Mouse (Mus musculus) liver, embryonic 15.5 days (tissue): ENCODE measurements around the gene Rasal3. TPM values are rescaled to one million over a fixed set of nuclear protein-coding genes. Genes with fewer than 3 reads are reported as not detected.

Experiments used
- ATAC-seq: fragments of 200-750 bp; cut with Nextera tagmentation; 2 replicates; pipeline ENCODE4 v1.8.0; 2017; ENCODE audit warnings: moderate number of reproducible peaks, mild to moderate bottlenecking, moderate library complexity; ENCODE audit not compliant: insufficient read depth
- H3K27ac ChIP-seq: fragments of 300-500 bp; sonication (generic); replicated peaks from 2 replicates; pipeline ENCODE4 v1.5.1; 2015; ENCODE audit warnings: mild to moderate bottlenecking, inconsistent platforms
- H3K27me3 ChIP-seq: fragments of 300-500 bp; sonication (generic); 2 replicates; pipeline ENCODE4 v1.6.1; 2015; ENCODE audit warnings: mild to moderate bottlenecking, inconsistent platforms
- H3K36me3 ChIP-seq: fragments of 300-500 bp; sonication (generic); replicated peaks from 2 replicates; pipeline ENCODE4 v1.6.1; 2015; ENCODE audit warnings: moderate library complexity, mild to moderate bottlenecking, inconsistent platforms
- H3K4me1 ChIP-seq: fragments of 300-500 bp; sonication (generic); replicated peaks from 2 replicates; pipeline ENCODE4 v1.6.1; 2015; ENCODE audit warnings: inconsistent platforms
- H3K4me2 ChIP-seq: fragments of 300-500 bp; sonication (generic); 2 replicates; pipeline ENCODE4 v1.6.1; 2015; ENCODE audit warnings: moderate library complexity, mild to moderate bottlenecking, inconsistent platforms
- H3K4me3 ChIP-seq: fragments of 300-500 bp; sonication (generic); replicated peaks from 2 replicates; pipeline ENCODE4 v1.5.1; 2015; ENCODE audit warnings: mild to moderate bottlenecking, inconsistent platforms
- H3K9ac ChIP-seq: fragments of 300-500 bp; sonication (generic); 2 replicates; pipeline ENCODE4 v1.6.1; 2015; ENCODE audit warnings: moderate library complexity, mild to moderate bottlenecking, inconsistent platforms
- H3K9me3 ChIP-seq: fragments of 300-500 bp; sonication (generic); replicated peaks from 2 replicates; pipeline ENCODE4 v1.6.1; 2016; ENCODE audit warnings: inconsistent platforms
- WGBS: fragments of 180-500 bp; shearing (Covaris S2); methylation state at CpG from one replicate; pipeline ENCODE4 v1.1.7; 2015; ENCODE audit warnings: mixed read lengths; ENCODE audit not compliant: insufficient replicate concordance; 5-methylcytosine and 5-hydroxymethylcytosine counted together
- polyA plus RNA-seq: library from polyadenylated mRNA; unstranded; fragments of >200 nt; fragmentation: Nextera tagmentation; extraction: Ambion mirVana; gene quantifications from 2 replicates; pipeline ENCODE4 v1.2.1, GENCODE M21; 2015

The Rasal3 gene
- polyA plus RNA-seq, 1 experiment from 2014 or later = 2.4 TPM

DNA sequence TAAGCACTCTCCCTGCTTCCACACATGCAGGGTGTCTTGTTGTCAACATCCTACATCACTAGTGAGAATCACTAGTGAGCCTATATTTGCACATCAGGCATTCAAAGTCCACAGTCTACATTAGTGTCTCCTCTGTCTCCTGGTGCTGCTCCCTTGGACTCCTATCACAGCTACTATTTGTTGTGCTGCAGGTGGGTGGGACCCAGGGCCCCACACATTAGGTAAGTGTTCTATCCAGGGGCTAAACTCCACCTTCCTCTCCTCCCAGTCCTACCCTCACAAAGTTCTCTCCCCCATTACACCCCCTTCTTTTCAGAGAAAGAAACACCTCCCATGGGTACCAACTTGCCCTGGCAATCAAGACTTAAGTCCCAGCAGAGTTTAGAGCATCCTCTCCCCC lies 23.2 kb upstream of the Rasal3 start:
- H3K27ac ChIP-seq = no peak overlapping the region
- peak; percentile 63 for ATAC-seq

DNA sequence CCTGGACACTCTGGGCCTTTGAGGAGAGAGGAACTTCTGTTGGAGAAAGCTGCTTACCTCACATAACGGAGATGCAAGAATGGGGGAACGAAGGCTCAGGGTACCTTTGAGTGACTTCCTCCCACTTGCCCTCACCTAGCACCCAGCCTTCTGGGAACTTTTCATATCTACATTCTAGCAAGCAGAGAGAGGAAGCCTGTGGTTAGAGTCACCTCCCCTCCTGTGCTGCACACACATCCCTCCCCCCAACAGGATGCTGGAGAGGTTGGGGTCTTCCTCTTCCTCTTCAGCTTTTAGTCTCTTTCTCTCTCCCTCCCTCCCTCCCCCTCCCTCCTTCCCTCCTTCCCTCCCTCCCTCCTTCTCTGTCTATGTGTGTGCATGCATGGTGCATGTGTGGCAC lies 20.7 kb upstream of the Rasal3 start, which contains the start of gene Pglyrp2:
Gene Pglyrp2, minus strand, starts transcription at position 134 of the 400 bp plus-strand sequence.
- ATAC-seq = no peak
- H3K27me3 ChIP-seq = no peaks in the 10 kb centered on the region
- H3K4me3 ChIP-seq = no peak within 1 kb of the TSS
- no peaks in the 10 kb centered on the region for H3K4me1 ChIP-seq
- no peak within 1 kb of the TSS for H3K9ac ChIP-seq
- H3K36me3 ChIP-seq = no peaks in the 10 kb centered on the region
- 8% methylated on average over 2 of the region's 2 CpGs for WGBS
- no peak within 1 kb of the TSS for H3K4me2 ChIP-seq
- no peaks in the 10 kb centered on the region for H3K9me3 ChIP-seq
- H3K27ac ChIP-seq = no peak within 1 kb of the TSS

More for the DNA sequence above, 23.2 kb upstream of the Rasal3 start:
- H3K4me2 ChIP-seq = no peak overlapping the region
- no peak overlapping the region for H3K9ac ChIP-seq
- H3K4me3 ChIP-seq = no peak overlapping the region
- no peaks in the 10 kb centered on the region for H3K36me3 ChIP-seq
- no peaks in the 10 kb centered on the region for H3K27me3 ChIP-seq
- no peaks in the 10 kb centered on the region for H3K4me1 ChIP-seq
- no peaks in the 10 kb centered on the region for H3K9me3 ChIP-seq

DNA sequence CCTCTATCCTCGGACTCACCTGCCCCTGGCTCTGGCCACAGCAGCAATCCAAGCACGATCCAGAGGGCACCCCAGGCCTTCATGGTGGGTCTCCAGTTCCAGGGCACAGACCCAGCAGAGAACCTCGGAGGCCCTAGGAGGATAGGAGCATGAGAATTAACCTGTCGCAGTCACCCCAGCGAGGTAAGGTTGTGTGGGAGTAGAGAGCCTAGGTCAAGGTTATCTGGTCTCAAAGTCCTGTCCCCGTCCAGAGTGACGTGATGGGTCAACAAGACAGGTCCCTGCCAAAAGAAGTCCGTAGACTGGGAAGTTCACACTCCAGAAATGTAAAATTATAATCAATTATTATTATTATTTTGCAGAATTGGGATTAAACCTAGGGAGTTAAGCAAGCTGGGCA lies 17.4 kb upstream of the Rasal3 start:
- H3K9ac ChIP-seq = no peak overlapping the region
- no peak overlapping the region for H3K4me2 ChIP-seq
- no peaks in the 10 kb centered on the region for H3K9me3 ChIP-seq
- 53% methylated on average over 8 of the region's 8 CpGs for WGBS
- no peaks in the 10 kb centered on the region for H3K27me3 ChIP-seq
- no peak overlapping the region for H3K27ac ChIP-seq
- H3K4me1 ChIP-seq = 0 out of 2 replicates have a peak, but pooled peaks cover 3% of the 10 kb centered on the region
- peak; percentile 58; the same call in 1 of the 2 replicates for ATAC-seq
- H3K4me3 ChIP-seq = no peak overlapping the region; the same call in 1 of the 2 replicates
- no peaks in the 10 kb centered on the region for H3K36me3 ChIP-seq

GRCm38 (mm10) chr17:32419989-32420388 lies 16.6 kb upstream of the Rasal3 start:
- no peak overlapping the region for H3K9ac ChIP-seq
- H3K27ac ChIP-seq = no peak overlapping the region
- no peaks in the 10 kb centered on the region for H3K36me3 ChIP-seq
- H3K4me3 ChIP-seq = no peak overlapping the region
- ATAC-seq = no peak
- no peaks in the 10 kb centered on the region for H3K27me3 ChIP-seq
- 39% methylated on average over 2 of the region's 2 CpGs for WGBS
- no peaks in the 10 kb centered on the region for H3K9me3 ChIP-seq
- H3K4me1 ChIP-seq = 0 out of 2 replicates have a peak, but pooled peaks cover 5% of the 10 kb centered on the region
- H3K4me2 ChIP-seq = no peak overlapping the region

- Histone ChIP-seq H3K4me3 (no peak overlapping the region), H3K9ac (no peak overlapping the region), H3K27me3 (no peaks in the 10 kb centered on the region), H3K4me1 (0 out of 2 replicates have a peak, but pooled peaks cover 5% of the 10 kb centered on the region), H3K4me2 (no peak overlapping the region), H3K9me3 (no peaks in the 10 kb centered on the region), H3K36me3 (no peaks in the 10 kb centered on the region), H3K27ac (no peak overlapping the region)
- WGBS = 91% methylated on average over 14 of the region's 14 CpGs
- ATAC-seq = no peak
These were observed 13.4 kb upstream of the Rasal3 start for GRCm38 (mm10) chr17:32416771-32417170.

DNA sequence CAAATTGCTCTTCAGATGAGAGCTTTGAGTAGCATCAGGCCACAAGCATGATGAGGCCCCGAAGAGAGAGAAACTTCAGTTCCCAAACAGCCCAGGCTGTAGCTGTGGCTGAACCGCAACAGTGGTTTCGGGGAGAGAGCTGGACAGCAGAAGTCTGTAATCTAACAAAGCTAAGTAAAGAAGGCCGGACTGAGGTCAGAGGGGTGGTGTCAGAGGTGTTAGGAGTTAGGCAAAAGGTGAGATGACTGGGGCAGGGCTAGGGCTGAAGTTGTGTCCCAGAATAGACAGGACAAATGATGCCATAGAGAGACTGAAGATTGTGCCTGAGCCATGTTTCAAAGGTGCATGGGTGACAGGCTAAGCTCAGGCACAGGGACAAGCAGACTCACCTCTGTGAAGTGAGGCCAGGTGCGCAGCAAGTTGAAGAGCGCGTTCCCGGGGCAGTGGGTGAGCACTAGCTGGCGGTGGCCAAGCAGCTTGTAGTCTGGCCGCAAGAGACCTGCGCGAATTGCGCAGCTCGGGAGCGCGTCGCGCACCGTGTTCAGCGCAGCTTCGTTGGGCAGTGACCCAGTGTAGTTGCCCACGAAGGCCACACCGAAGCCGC lies 12.1 kb upstream of the Rasal3 start:
- no peak overlapping the region for H3K9ac ChIP-seq
- H3K4me3 ChIP-seq = no peak overlapping the region
- H3K9me3 ChIP-seq = no peaks in the 10 kb centered on the region
- ATAC-seq = no peak
- no peaks in the 10 kb centered on the region for H3K27me3 ChIP-seq
- H3K27ac ChIP-seq = no peak overlapping the region
- WGBS = 74% methylated on average over 24 of the region's 24 CpGs
- H3K36me3 ChIP-seq = no peaks in the 10 kb centered on the region
- no peak overlapping the region for H3K4me2 ChIP-seq
- H3K4me1 ChIP-seq = 0 out of 2 replicates have a peak, but pooled peaks cover 5% of the 10 kb centered on the region

GRCm38 (mm10) chr17:32411898-32412297 lies 8.5 kb upstream of the Rasal3 start:
- no peaks in the 10 kb centered on the region for H3K27me3 ChIP-seq
- no peaks in the 10 kb centered on the region for H3K36me3 ChIP-seq
- no peak overlapping the region for H3K4me2 ChIP-seq
- H3K9me3 ChIP-seq = no peaks in the 10 kb centered on the region
- ATAC-seq = no peak
- no peak overlapping the region for H3K27ac ChIP-seq
- 0 out of 2 replicates have a peak, but pooled peaks cover 5% of the 10 kb centered on the region for H3K4me1 ChIP-seq
- WGBS = 65% methylated on average over 6 of the region's 6 CpGs
- H3K9ac ChIP-seq = no peak overlapping the region
- no peak overlapping the region for H3K4me3 ChIP-seq

GRCm38 (mm10) chr17:32402779-32403157 lies 615 bp downstream of the Rasal3 start:
- peak overlapping the region; percentile 60 for H3K4me2 ChIP-seq
- 10% methylated on average over 11 of the region's 11 CpGs for WGBS
- peak overlapping the region; percentile 41 for H3K9ac ChIP-seq
- peak overlapping the region; percentile 47 for H3K4me3 ChIP-seq
- peak; percentile 54 for ATAC-seq
- peaks cover 13% of the 10 kb centered on the region for H3K4me1 ChIP-seq
- H3K36me3 ChIP-seq = no peaks in the 10 kb centered on the region
- no peaks in the 10 kb centered on the region for H3K9me3 ChIP-seq
- H3K27ac ChIP-seq = no peak overlapping the region; the same call in 1 of the 2 replicates
- H3K27me3 ChIP-seq = peaks cover 6% of the 10 kb centered on the region; the same call in 1 of the 2 replicates

DNA sequence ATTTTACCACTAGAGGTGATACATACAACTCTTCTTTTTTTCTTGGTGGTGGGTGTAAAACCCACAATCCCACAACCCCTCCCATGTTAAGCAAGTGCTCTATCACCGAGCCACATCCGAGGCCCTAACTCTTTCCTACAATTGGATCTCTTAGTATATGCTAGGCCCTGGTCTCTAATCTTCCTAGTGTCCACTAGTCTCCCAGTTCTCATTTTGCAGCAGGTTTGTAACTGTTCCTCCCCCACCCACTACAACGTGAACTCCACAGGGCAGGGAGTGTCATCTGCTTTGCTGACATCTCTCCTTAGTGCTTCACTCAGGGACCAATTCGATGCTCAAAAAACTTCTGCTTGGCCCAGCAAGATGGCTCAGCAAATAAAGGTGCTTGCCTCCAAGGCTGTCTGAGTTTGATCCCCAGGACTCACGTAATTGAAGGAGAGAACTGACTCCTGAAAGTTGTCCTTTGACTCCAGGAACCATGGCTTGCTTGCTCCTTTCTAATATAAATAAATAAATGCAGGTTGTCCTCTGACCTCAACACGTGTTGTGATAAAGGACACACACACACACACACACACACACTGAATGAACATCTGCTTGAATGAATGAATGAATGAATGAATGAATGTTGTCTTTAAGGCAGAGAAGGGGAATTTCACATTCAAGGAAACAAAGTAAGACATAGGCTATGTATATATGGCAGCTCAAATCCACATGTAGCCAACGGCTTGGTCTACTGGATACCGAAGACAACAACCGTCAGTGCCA lies 1.2 kb downstream of the Rasal3 start:
- WGBS = 19% methylated on average over 9 of the region's 9 CpGs
- H3K9me3 ChIP-seq = no peaks in the 10 kb centered on the region

DNA sequence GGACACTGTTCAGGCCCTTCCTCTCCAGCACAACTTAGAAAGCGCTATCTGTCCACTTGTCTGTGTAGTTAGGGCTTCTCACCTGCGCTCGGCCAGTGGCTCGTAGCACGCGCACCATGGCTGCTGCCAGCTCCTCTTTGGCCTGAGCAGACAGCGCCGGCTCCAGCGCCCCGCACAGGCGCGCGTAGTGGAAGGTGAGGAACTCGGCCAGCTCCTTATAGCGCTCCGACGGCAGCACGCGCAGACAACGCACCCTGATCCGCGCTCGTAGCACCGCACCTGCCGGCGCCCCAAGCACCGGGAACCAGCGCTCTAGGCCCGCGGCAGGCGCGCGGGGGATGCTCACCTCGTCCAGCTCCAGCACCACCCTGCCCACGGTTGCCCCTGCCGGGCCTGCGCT lies 7.1 kb downstream of the Rasal3 start:
- Histone ChIP-seq H3K9ac (no peak overlapping the region), H3K9me3 (no peaks in the 10 kb centered on the region), H3K4me1 (peaks cover 16% of the 10 kb centered on the region), H3K27ac (no peak overlapping the region), H3K27me3 (peaks cover 42% of the 10 kb centered on the region), H3K4me3 (0 out of 2 replicates have a peak overlapping the region, but pooled peaks have one; percentile 6), H3K4me2 (peak overlapping the region; percentile 42), H3K36me3 (no peaks in the 10 kb centered on the region)
- ATAC-seq = no peak
- WGBS = 55% methylated on average over 37 of the region's 37 CpGs

More for the DNA sequence above, 1.2 kb downstream of the Rasal3 start:
- no peaks in the 10 kb centered on the region for H3K36me3 ChIP-seq
- H3K4me1 ChIP-seq = peaks cover 13% of the 10 kb centered on the region
- H3K27me3 ChIP-seq = peaks cover 11% of the 10 kb centered on the region
- peak overlapping the region; percentile 47 for H3K4me3 ChIP-seq
- H3K27ac ChIP-seq = no peak overlapping the region
- peak overlapping the region; percentile 41; the same call in 1 of the 2 replicates for H3K9ac ChIP-seq
- H3K4me2 ChIP-seq = peak overlapping the region; percentile 60
- ATAC-seq = no peak

DNA sequence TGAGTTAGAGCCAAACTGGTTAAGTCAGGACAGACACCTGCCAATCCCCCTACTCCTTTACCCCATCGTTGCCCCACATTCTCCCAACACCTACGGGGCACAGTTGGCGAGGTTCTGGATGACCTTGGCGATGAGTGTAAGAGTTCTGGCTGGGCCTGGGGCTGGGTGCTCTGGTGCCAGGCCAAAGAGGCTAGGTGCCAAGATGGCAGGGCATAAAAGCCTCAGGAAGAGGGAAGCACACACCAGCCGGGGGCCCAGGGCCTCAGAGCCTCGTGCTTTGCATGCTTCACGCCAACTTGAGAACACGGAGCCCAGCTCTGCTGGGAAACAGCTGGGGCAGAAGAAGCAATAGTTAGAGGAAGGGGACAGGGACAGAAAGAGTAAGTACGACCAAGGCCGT lies 9.4 kb downstream of the Rasal3 start:
- Histone ChIP-seq H3K9ac (no peak overlapping the region), H3K27me3 (peaks cover 41% of the 10 kb centered on the region), H3K9me3 (no peaks in the 10 kb centered on the region), H3K4me2 (no peak overlapping the region), H3K36me3 (no peaks in the 10 kb centered on the region), H3K4me1 (peaks cover 24% of the 10 kb centered on the region), H3K4me3 (no peak overlapping the region), H3K27ac (no peak overlapping the region)
- 70% methylated on average over 10 of the region's 10 CpGs for WGBS
- no peak for ATAC-seq
